Mouse (Mus musculus) CD4-positive, CD25-positive, alpha-beta regulatory T cell, adult 2 months (primary cell): ENCODE results near the gene Kbtbd12.

ENCODE experiments used
- DNase-seq: peaks from one replicate; pipeline ENCODE4 v3.0.0-alpha.2; 2012; ENCODE audit warnings: low read depth, low spot score

Gene Kbtbd12

DNA sequence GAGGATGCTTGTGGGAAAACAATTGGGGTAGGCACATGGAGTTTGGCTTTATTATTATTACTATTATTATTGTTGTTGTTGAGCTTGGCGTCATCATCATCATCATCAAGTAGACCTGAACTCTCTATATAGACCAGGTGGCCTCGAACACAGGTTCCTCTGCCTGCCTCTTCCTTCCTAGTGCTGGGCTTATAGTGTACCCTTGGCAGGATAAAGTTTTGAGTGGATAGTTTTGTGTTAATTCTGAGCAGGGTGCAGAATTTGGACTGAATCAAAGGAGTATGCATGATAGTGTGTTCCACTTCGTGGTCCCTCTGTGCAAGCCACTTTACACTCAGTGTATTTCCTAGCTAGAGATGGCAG lies 137.4 kb downstream of the Kbtbd12 start:
- no peak for DNase-seq

DNA sequence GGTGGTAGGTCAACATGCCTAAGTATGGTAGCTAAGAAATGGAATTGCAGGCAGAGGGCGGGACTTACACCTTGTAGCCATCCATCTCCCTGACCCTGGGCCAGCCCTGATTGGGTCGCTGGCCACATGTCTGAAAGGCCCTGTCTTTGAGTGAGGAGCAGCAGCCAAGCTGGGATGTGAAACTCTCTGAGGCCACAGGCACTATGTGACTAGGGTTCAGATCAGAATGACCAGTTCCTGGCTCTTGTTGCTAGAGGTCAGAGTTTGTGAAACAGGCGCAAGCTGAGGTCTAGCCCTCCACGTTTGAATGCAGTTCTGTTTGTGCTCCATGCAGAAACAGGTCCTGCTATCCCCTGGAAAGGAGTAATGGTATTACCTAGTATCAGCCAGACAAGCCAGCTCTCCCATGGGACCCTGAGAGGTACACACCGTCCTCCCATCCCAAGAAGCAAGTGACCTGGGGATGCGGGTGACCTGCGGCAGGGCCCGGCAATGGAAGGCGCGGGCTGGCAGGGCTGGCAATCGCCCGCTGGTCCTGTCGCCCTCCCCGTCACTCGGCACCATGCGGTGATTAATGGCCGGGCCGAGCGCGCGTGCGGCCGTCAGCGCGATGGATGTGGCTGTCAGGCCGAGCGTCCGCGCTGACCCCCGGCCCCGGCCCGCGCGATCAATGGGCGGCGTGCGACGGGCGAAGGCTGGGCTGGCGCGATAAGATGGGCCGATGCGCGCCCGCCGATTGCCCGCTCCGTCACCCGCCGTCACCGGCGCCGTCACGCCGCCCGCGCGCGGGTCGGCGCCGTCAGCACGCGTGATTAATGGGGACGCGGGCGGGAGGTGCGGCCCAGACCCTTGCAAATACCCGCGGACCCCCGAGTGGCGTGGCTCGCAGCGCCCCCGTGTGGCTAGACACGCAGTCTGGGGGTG lies 138.0 kb downstream of the Kbtbd12 start:
- DNase-seq, result peak; percentile 54
